Mouse (Mus musculus) hematopoietic multipotent progenitor cell, adult 10-12 weeks (in vitro differentiated cells): Measurements from ENCODE around the gene Man2c1. TPM values are rescaled to one million over a fixed set of nuclear protein-coding genes. Genes with fewer than 3 reads are reported as not detected.

ENCODE experiments used
- polyA plus RNA-seq: library from polyadenylated mRNA; stranded (reverse); fragments of >175 nt; gene quantifications from 2 replicates; pipeline ENCODE4 v1.2.3, GENCODE M21; 2012; ENCODE audit warnings: low replicate concordance

Gene Man2c1
- polyA plus RNA-seq: 105 and 114 TPM in 2 replicates

GRCm38 (mm10) chr9:57130577-57131433 lies at the start of gene Man2c1:
Man2c1 (plus strand) TSS chr9:57130690.

GRCm38 (mm10) chr9:57148144-57148878 lies 17.8 kb downstream of the Man2c1 start, which contains the start of gene Neil1:
Neil1 (minus strand) TSS chr9:57148305.

GRCm38 (mm10) chr9:57158013-57158470 lies 27.6 kb downstream of the Man2c1 start, which contains the start of gene Commd4:
Commd4 (minus strand) TSS chr9:57158331.

Other genes starting within 250 kb of the Man2c1 start
- gene Snx33, start 202.3 kb upstream of the Man2c1 start, polyA plus RNA-seq: 5.2 and 8.9 TPM in 2 replicates
- 64.8 and 91.0 TPM in 2 replicates for gene Imp3, start 193.2 kb upstream of the Man2c1 start, polyA plus RNA-seq
- gene Snupn, start 179.8 kb upstream of the Man2c1 start, polyA plus RNA-seq: 1.2 and 1.8 TPM in 2 replicates
- gene Ptpn9, start 135.8 kb upstream of the Man2c1 start, polyA plus RNA-seq: 20.4 and 50.4 TPM in 2 replicates
- 23.2 and 26.4 TPM in 2 replicates for gene Sin3a, start 58.6 kb upstream of the Man2c1 start, polyA plus RNA-seq
- gene Neil1, start 17.6 kb downstream of the Man2c1 start, polyA plus RNA-seq: 24.0 and 44.5 TPM in 2 replicates
- gene Commd4, start 27.6 kb downstream of the Man2c1 start, polyA plus RNA-seq: 78.8 and 92.0 TPM in 2 replicates
- gene Trcg1, start 105.9 kb downstream of the Man2c1 start, polyA plus RNA-seq: not detected in 2 replicates
- gene 1700017B05Rik, start 131.9 kb downstream of the Man2c1 start, polyA plus RNA-seq: 58.6 and 95.9 TPM in 2 replicates